10 mouse cellular contexts compared by ENCODE assay signal in genomic region chr13:90896098-90896497, GRCm38 (mm10). TPM values are rescaled to one million over a fixed set of nuclear protein-coding genes. Genes with fewer than 3 reads are reported as not detected.
DNase-seq lines count a peak whose midpoint lies in the region; ATAC-seq and TF ChIP-seq lines count a peak whose summit lies in the region.
"Had no signal": no experiment of that assay in that cellular context is flagged by ENCODE, and none has a peak within 500 bp of the region (broad histone marks: within the 10 kb centered on the region; RNA-seq: fewer than 3 reads in every experiment).

No protein-coding gene starts in this region.

- 0 out of 2 replicates have a peak overlapping the region, but pooled peaks have one; percentile 15 for H3K27ac ChIP-seq in forebrain, embryonic 15.5 days (replicated peaks)
- H3K27ac ChIP-seq in forebrain, embryonic 10.5 days, result no peak overlapping the region
- H3K27ac ChIP-seq in forebrain, postnatal 0 days (ENCODE audit: low read depth, low read length), result no peak overlapping the region
- H3K27ac ChIP-seq in midbrain, embryonic 16.5 days (ENCODE audit: low read length), result no peak overlapping the region
- no peak overlapping the region for H3K27ac ChIP-seq in heart, embryonic 11.5 days (ENCODE audit: low read depth, low read length)
- H3K27ac ChIP-seq: macrophage had no signal

- H3K4me3 ChIP-seq in forebrain, embryonic 15.5 days, result no peak overlapping the region
- H3K4me3 ChIP-seq in forebrain, embryonic 10.5 days, result no peak overlapping the region
- no peak overlapping the region for H3K4me3 ChIP-seq in forebrain, postnatal 0 days (ENCODE audit: low read depth, low read length)
- no peak overlapping the region for H3K4me3 ChIP-seq in midbrain, embryonic 16.5 days (ENCODE audit: low read depth, low read length)
- no peak overlapping the region for H3K4me3 ChIP-seq in heart, embryonic 11.5 days (ENCODE audit: low read depth, low read length)

- WGBS in forebrain, embryonic 15.5 days, result 7% methylated on average over 2 of the region's 2 CpGs
- 18% methylated on average over 2 of the region's 2 CpGs for WGBS in forebrain, embryonic 10.5 days
- WGBS in forebrain, postnatal 0 days, result 4% methylated on average over 2 of the region's 2 CpGs
- 10% methylated on average over 2 of the region's 2 CpGs for WGBS in midbrain, embryonic 16.5 days
- 33% methylated on average over 2 of the region's 2 CpGs for WGBS in heart, embryonic 11.5 days (ENCODE audit: insufficient replicate concordance)

- no peaks in the 10 kb centered on the region for H3K4me1 ChIP-seq in forebrain, embryonic 15.5 days
- H3K4me1 ChIP-seq in forebrain, embryonic 10.5 days, result peaks cover 7% of the 10 kb centered on the region
- H3K4me1 ChIP-seq in forebrain, postnatal 0 days (ENCODE audit: insufficient read depth), result no peaks in the 10 kb centered on the region
- no peaks in the 10 kb centered on the region for H3K4me1 ChIP-seq in midbrain, embryonic 16.5 days (ENCODE audit: control insufficient read depth, insufficient read depth, low read length)
- no peaks in the 10 kb centered on the region for H3K4me1 ChIP-seq in heart, embryonic 11.5 days (ENCODE audit: control insufficient read depth, insufficient read depth, low read length)

- no peak for DNase-seq in forebrain, embryonic 10.5 days (ENCODE audit: extremely low spot score, low spot score)
- peak; percentile 20 for DNase-seq in adipocyte (ENCODE audit: low spot score)
- DNase-seq in forebrain, postnatal 0 days, result peak; percentile 58
- no peak for DNase-seq in spleen, postnatal 14 days (ENCODE audit: low spot score in 2 of 2)
- DNase-seq in embryo, embryonic 11 days, result no peak

- peak; percentile 82 for ATAC-seq in forebrain, embryonic 15.5 days (replicated peaks)
- peak; percentile 79 for ATAC-seq in forebrain, postnatal 0 days
- ATAC-seq in midbrain, embryonic 16.5 days, result peak; percentile 51; the same call in 1 of the 2 replicates
- ATAC-seq in heart, embryonic 11.5 days (replicated peaks; ENCODE audit: insufficient number of reproducible peaks, low FRiP score, low TSS enrichment), result no peak

- H3K36me3 ChIP-seq in forebrain, embryonic 15.5 days, result no peaks in the 10 kb centered on the region
- H3K36me3 ChIP-seq in forebrain, embryonic 10.5 days (replicated peaks), result no peaks in the 10 kb centered on the region
- H3K36me3 ChIP-seq in forebrain, postnatal 0 days (ENCODE audit: insufficient read depth), result no peaks in the 10 kb centered on the region
- H3K36me3 ChIP-seq in midbrain, embryonic 16.5 days (ENCODE audit: control insufficient read depth, insufficient read depth, low read length), result no peaks in the 10 kb centered on the region
- H3K36me3 ChIP-seq in heart, embryonic 11.5 days (ENCODE audit: control insufficient read depth, insufficient read depth, low read length), result no peaks in the 10 kb centered on the region

- H3K4me2 ChIP-seq in forebrain, embryonic 15.5 days (replicated peaks), result no peak overlapping the region
- no peak overlapping the region for H3K4me2 ChIP-seq in forebrain, postnatal 0 days (ENCODE audit: low read depth)
- H3K4me2 ChIP-seq in midbrain, embryonic 16.5 days (ENCODE audit: low read length), result no peak overlapping the region
- no peak overlapping the region for H3K4me2 ChIP-seq in heart, embryonic 11.5 days

- no peaks in the 10 kb centered on the region for H3K9me3 ChIP-seq in forebrain, embryonic 15.5 days
- H3K9me3 ChIP-seq in forebrain, embryonic 10.5 days, result no peaks in the 10 kb centered on the region
- no peaks in the 10 kb centered on the region for H3K9me3 ChIP-seq in forebrain, postnatal 0 days (ENCODE audit: low read length)
- H3K9me3 ChIP-seq in midbrain, embryonic 16.5 days (replicated peaks; ENCODE audit: control insufficient read depth, low read length, poor library complexity, severe bottlenecking), result no peaks in the 10 kb centered on the region
- H3K9me3 ChIP-seq in heart, embryonic 11.5 days (replicated peaks; ENCODE audit: control insufficient read depth, low read length), result no peaks in the 10 kb centered on the region; the same call in 1 of the 2 replicates

- H3K9ac ChIP-seq in forebrain, embryonic 15.5 days (replicated peaks), result no peak overlapping the region
- no peak overlapping the region for H3K9ac ChIP-seq in forebrain, postnatal 0 days
- H3K9ac ChIP-seq in midbrain, embryonic 16.5 days (ENCODE audit: low read depth, low read length), result no peak overlapping the region
- H3K9ac ChIP-seq in heart, embryonic 11.5 days (ENCODE audit: low read depth, low read length), result no peak overlapping the region

- no peak for TF ChIP-seq CTCF in forebrain, postnatal 0 days (IDR thresholded peaks at IDR 0.05; ENCODE audit: low read depth)

- H3K27me3 ChIP-seq in forebrain, embryonic 15.5 days, result no peaks in the 10 kb centered on the region
- no peaks in the 10 kb centered on the region for H3K27me3 ChIP-seq in forebrain, embryonic 10.5 days (ENCODE audit: poor library complexity, severe bottlenecking)
- no peaks in the 10 kb centered on the region for H3K27me3 ChIP-seq in forebrain, postnatal 0 days (ENCODE audit: insufficient read depth, low read length)
- H3K27me3 ChIP-seq in midbrain, embryonic 16.5 days (ENCODE audit: control insufficient read depth, insufficient read depth, low read depth, low read length), result no peaks in the 10 kb centered on the region
- H3K27me3 ChIP-seq in heart, embryonic 11.5 days (ENCODE audit: control insufficient read depth, insufficient read depth, low read length), result no peaks in the 10 kb centered on the region

RNA-seq across cellular contexts. Expression of gene Atp6ap1l, which starts 9.1 kb away (rescaled TPM):
- 4.7 and 5.5 TPM in 2 replicates for polyA plus RNA-seq in forebrain, embryonic 15.5 days (2015; fragmentation: Nextera tagmentation; extraction: Ambion mirVana)
- not detected in 2 replicates for polyA plus RNA-seq in forebrain, embryonic 10.5 days (2016; fragmentation: Nextera tagmentation; extraction: Ambion mirVana)
- total RNA-seq in forebrain, postnatal 0 days (2014; rRNA removed), result 7.5 and 8.2 TPM in 2 replicates
- polyA plus RNA-seq in forebrain, postnatal 0 days (2015; fragmentation: Nextera tagmentation; extraction: Ambion mirVana), result 7.4 and 10.0 TPM in 2 replicates
- 0.44 and 0.82 TPM in 2 replicates for polyA plus RNA-seq in midbrain, embryonic 16.5 days (2015; fragmentation: Nextera tagmentation; extraction: Ambion mirVana)
- 0.24 and 0.92 TPM in 2 replicates for polyA plus RNA-seq in heart, embryonic 11.5 days (2014; fragmentation: Nextera tagmentation; extraction: Ambion mirVana)
- total RNA-seq: adrenal gland, adult 18-20 months had no signal
- polyA plus RNA-seq: macrophage had no signal

RNA-seq across cellular contexts. Expression of gene Rps23, which starts 26.7 kb away (rescaled TPM):
- polyA plus RNA-seq in forebrain, embryonic 15.5 days (2015; fragmentation: Nextera tagmentation; extraction: Ambion mirVana), result 134 and 152 TPM in 2 replicates
- polyA plus RNA-seq in forebrain, embryonic 10.5 days (2016; fragmentation: Nextera tagmentation; extraction: Ambion mirVana), result 207 and 212 TPM in 2 replicates
- 493 and 1,038 TPM in 2 replicates for total RNA-seq in forebrain, postnatal 0 days (2014; rRNA removed)
- polyA plus RNA-seq in forebrain, postnatal 0 days (2015; fragmentation: Nextera tagmentation; extraction: Ambion mirVana), result 145 and 199 TPM in 2 replicates
- polyA plus RNA-seq in midbrain, embryonic 16.5 days (2015; fragmentation: Nextera tagmentation; extraction: Ambion mirVana), result 81.0 and 95.8 TPM in 2 replicates
- polyA plus RNA-seq in heart, embryonic 11.5 days (2014; fragmentation: Nextera tagmentation; extraction: Ambion mirVana), result 180 and 199 TPM in 2 replicates

Comparison
In these comparisons a context has a peak if more than half of its experiments do, and no peak if none do; other contexts are left out.
1. DNase-seq: peak in adipocyte (single experiment) and forebrain, postnatal 0 days (single experiment); none in forebrain, embryonic 10.5 days (single experiment), spleen, postnatal 14 days (0 of 2) and embryo, embryonic 11 days (single experiment).